Mouse (Mus musculus) layer of hippocampus, adult 9-11 months (tissue): ENCODE data around the gene Abca9.

Source experiments
- DNase-seq: peaks from one replicate; pipeline ENCODE4 v3.0.0; 2022

The Abca9 gene

DNA sequence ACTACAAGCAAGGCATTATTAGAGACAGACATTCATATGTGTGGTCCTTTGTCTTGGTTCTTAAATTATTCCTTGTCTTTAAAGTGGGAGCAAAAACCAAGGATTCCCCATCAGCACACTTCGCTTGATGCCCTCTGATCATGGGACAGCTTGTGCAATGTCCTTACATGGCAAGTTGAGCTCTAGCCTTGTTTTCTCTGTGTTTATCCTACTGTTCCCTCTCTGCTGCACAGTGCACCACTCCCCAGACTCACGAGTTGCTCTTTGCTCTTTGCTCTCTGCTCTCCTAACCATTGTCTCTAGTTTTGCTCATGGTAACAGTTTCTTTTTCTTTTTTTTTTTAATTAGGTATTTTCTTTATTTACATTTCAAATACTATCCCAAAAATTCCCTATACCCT, 107.9 kb downstream of the Abca9 start:
- DNase-seq, result no peak

DNA sequence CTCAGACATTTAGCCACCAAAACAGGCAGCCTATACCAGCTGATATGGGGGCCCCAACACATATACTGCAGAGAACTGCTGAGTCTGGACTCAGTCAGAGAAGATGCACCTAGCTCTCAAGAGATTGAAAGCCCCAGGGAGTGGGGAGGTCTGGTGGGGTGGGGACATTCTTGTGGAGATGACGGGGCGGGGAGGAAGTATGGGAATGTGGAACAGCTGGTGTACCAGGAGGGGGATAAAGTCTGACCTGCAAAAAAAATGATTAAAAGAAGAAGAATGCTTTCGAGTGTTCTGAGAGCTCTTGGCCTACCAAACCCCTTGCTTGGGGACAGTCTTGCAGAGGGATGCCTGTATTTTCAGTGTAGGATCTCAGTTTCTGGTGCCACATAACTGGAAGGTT, 114.3 kb downstream of the Abca9 start:
- no peak for DNase-seq
